Mouse (Mus musculus): ENCODE measurements at regions not wholly inside any gene's neighbourhood (a gene's known extent, or its start where the extent isn't known, plus 50 kb on each side); places are given as distances from the start of the nearest gene placed in this dataset.

GRCm38 (mm10) chr4:56686141-56686540 lies 53.7 kb upstream of the Gm26657 start:
- no peak for DNase-seq

GRCm38 (mm10) chr4:56685696-56686095 lies 54.2 kb upstream of the Gm26657 start:
- no peak for DNase-seq

GRCm38 (mm10) chr4:56685123-56685522 lies 54.7 kb upstream of the Gm26657 start:
- DNase-seq: peak; percentile 85

- DNase-seq: no peak
Measured at GRCm38 (mm10) chr4:56684031-56684430, 55.8 kb upstream of the Gm26657 start.

GRCm38 (mm10) chr4:56681121-56681520 lies 58.7 kb upstream of the Gm26657 start:
- no peak for DNase-seq

GRCm38 (mm10) chr4:56673868-56674267 lies 66.0 kb upstream of the Gm26657 start:
- peak; percentile 59 for DNase-seq

- no peak for DNase-seq
Measured at GRCm38 (mm10) chr4:56664921-56665320, 74.9 kb upstream of the Gm26657 start.

GRCm38 (mm10) chr4:56661816-56662215 lies 78.1 kb upstream of the Gm26657 start:
- DNase-seq: no peak

GRCm38 (mm10) chr4:56657046-56657445 lies 82.8 kb upstream of the Gm26657 start:
- no peak for DNase-seq

GRCm38 (mm10) chr4:56654327-56654726 lies 85.5 kb upstream of the Gm26657 start:
- DNase-seq: no peak

- DNase-seq: no peak
Measured at GRCm38 (mm10) chr4:56652819-56653218, 87.1 kb upstream of the Gm26657 start.

GRCm38 (mm10) chr4:56649731-56650130 lies 90.1 kb upstream of the Gm26657 start:
- no peak for DNase-seq

GRCm38 (mm10) chr4:56643999-56644962 lies 95.6 kb upstream of the Gm26657 start:
- DNase-seq: no peak

- DNase-seq: no peak
Measured at GRCm38 (mm10) chr4:56643491-56643890, 96.4 kb upstream of the Gm26657 start.

GRCm38 (mm10) chr4:56639709-56640108 lies 100.2 kb upstream of the Gm26657 start:
- no peak for DNase-seq

- DNase-seq: no peak
Measured at GRCm38 (mm10) chr4:56638704-56639478, 101.0 kb upstream of the Gm26657 start.

- no peak for DNase-seq
Measured at GRCm38 (mm10) chr4:56636265-56636664, 103.6 kb upstream of the Gm26657 start.

- no peak for DNase-seq
Measured at GRCm38 (mm10) chr4:56633528-56633927, 106.3 kb upstream of the Gm26657 start.

- no peak for DNase-seq
Measured at GRCm38 (mm10) chr4:56630251-56630650, 109.6 kb upstream of the Gm26657 start.

GRCm38 (mm10) chr4:56627206-56627605 lies 112.7 kb upstream of the Gm26657 start:
- DNase-seq: no peak

GRCm38 (mm10) chr4:56621782-56622181 lies 118.1 kb upstream of the Gm26657 start:
- no peak for DNase-seq

GRCm38 (mm10) chr4:56621356-56621755 lies 118.5 kb upstream of the Gm26657 start:
- no peak for DNase-seq

- DNase-seq: no peak
Measured at GRCm38 (mm10) chr4:56620628-56621027, 119.2 kb upstream of the Gm26657 start.

- DNase-seq: no peak
Measured at GRCm38 (mm10) chr4:56619803-56620202, 120.1 kb upstream of the Gm26657 start.
